Mouse (Mus musculus) kidney, embryonic 15.5 days (tissue): ENCODE data around the gene Schip1. TPM values are rescaled to one million over a fixed set of nuclear protein-coding genes. Genes with fewer than 3 reads are reported as not detected.
A peak's percentile ranks its signal among the peaks of the same experiment; 100 is the strongest.

Experiments
- ATAC-seq: fragments of 200-750 bp; cut with Nextera tagmentation; replicated peaks from 2 replicates; pipeline ENCODE4 v1.8.0; 2017; ENCODE audit warnings: moderate TSS enrichment; ENCODE audit not compliant: low FRiP score
- H3K27ac ChIP-seq: fragments of 300-500 bp; sonication (generic); 2 replicates; pipeline ENCODE4 v1.5.1; 2015; ENCODE audit warnings: mild to moderate bottlenecking, inconsistent platforms
- H3K27me3 ChIP-seq: fragments of 300-500 bp; sonication (generic); 2 replicates; pipeline ENCODE4 v1.6.1; 2015; ENCODE audit warnings: inconsistent platforms
- H3K36me3 ChIP-seq: fragments of 300-500 bp; sonication (generic); 2 replicates; pipeline ENCODE4 v1.6.1; 2015; ENCODE audit warnings: inconsistent platforms
- H3K4me1 ChIP-seq: fragments of 300-500 bp; sonication (generic); 2 replicates; pipeline ENCODE4 v1.6.1; 2015; ENCODE audit warnings: inconsistent platforms
- H3K4me2 ChIP-seq: fragments of 300-500 bp; sonication (generic); 2 replicates; pipeline ENCODE4 v1.6.1; 2015; ENCODE audit warnings: moderate library complexity, mild to moderate bottlenecking, inconsistent platforms
- H3K4me3 ChIP-seq: fragments of 300-500 bp; sonication (generic); replicated peaks from 2 replicates; pipeline ENCODE4 v1.5.1; 2015; ENCODE audit warnings: mild to moderate bottlenecking, inconsistent platforms
- H3K9ac ChIP-seq: fragments of 300-500 bp; sonication (generic); 2 replicates; pipeline ENCODE4 v1.6.1; 2015; ENCODE audit warnings: mild to moderate bottlenecking, inconsistent platforms
- H3K9me3 ChIP-seq: fragments of 300-500 bp; sonication (generic); replicated peaks from 2 replicates; pipeline ENCODE4 v1.6.1; 2016; ENCODE audit warnings: inconsistent platforms
- WGBS: fragments of 180-500 bp; shearing (Covaris S2); methylation state at CpG from one replicate; pipeline ENCODE4 v1.1.7; 2015; ENCODE audit warnings: mixed read lengths; 5-methylcytosine and 5-hydroxymethylcytosine counted together
- polyA plus RNA-seq: library from polyadenylated mRNA; unstranded; fragments of >200 nt; fragmentation: Nextera tagmentation; extraction: Ambion mirVana; gene quantifications from 2 replicates; pipeline ENCODE4 v1.2.1, GENCODE M21; 2015

Gene Schip1
- 51.3 and 52.4 TPM in 2 replicates for polyA plus RNA-seq

DNA sequence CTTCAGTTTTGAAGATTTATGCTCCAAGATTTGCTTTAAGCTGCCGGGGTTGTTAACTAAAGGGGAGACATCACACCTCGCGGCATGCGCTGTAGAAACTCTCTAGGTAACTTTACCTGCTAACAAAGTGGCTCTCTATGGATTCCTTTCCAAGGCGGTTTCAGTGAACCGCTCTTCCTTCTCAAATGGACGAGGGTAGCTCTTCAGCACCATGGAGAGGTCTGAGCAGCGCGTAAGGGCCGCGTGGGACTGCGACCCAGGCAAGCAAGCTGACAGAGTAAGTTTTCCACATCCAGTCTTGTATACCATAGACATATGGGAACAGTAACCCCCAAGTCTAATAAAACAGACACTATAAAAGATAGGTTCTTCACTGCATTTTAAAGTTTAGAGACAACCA, at the start of gene Schip1:
TSS of gene Schip1 (plus strand) at position 72 of the 400 bp plus-strand sequence.
- no peak for ATAC-seq
- Histone ChIP-seq H3K36me3 (no peaks in the 10 kb centered on the region), H3K4me3 (no peak within 1 kb of the TSS), H3K4me2 (no peak within 1 kb of the TSS), H3K27ac (no peak within 1 kb of the TSS), H3K9ac (no peak within 1 kb of the TSS), H3K4me1 (no peaks in the 10 kb centered on the region), H3K27me3 (no peaks in the 10 kb centered on the region), H3K9me3 (no peaks in the 10 kb centered on the region)
- WGBS, result 33% methylated on average over 12 of the region's 12 CpGs

DNA sequence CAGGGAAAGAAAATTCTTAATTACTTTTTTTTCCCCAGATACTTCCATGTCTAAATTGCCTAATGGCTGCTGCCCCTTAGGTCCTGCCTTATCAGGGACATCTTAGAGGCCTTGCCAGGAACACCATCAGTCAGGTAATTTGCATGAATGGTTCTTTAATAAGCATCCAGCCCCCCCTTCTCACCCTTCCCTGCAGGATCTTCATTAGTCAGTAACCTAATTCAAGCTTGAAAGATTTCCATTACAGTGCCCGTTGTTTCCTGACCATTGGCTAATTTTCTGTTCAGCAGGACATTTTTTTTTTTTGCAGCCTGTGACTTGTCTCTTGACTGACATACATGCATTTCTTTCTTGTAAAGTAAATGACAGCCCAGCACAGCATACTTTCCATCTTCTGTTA, 48.8 kb upstream of the Schip1 start:
- Histone ChIP-seq H3K27ac (no peak overlapping the region), H3K9me3 (no peaks in the 10 kb centered on the region), H3K27me3 (0 out of 2 replicates have a peak, but pooled peaks cover 3% of the 10 kb centered on the region), H3K9ac (no peak overlapping the region), H3K36me3 (no peaks in the 10 kb centered on the region), H3K4me3 (no peak overlapping the region), H3K4me2 (no peak overlapping the region), H3K4me1 (no peaks in the 10 kb centered on the region)
- ATAC-seq, result peak; percentile 49; the same call in 1 of the 2 replicates
- 45% methylated on average over 1 of the region's 1 CpGs for WGBS

DNA sequence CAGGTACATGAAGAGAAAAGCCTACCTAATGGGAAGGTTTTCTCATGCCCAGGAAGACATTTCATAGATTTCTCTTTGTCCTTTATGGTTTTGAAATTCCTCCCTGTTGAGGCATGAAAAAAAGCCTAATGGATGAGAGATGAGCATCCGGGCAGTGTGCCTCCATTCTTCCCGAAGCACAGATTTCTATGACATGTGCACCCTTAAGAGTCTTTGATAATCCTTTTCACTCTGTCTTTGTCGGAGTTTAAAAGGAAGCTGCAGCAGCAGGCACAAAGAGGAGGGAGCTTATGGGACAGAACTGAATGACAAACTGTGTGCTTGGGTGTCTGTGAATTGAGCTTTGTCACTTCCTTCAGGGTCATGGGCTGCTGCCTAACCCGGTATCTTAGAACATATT, 45.2 kb upstream of the Schip1 start:
- Histone ChIP-seq H3K4me1 (no peaks in the 10 kb centered on the region), H3K27ac (no peak overlapping the region), H3K27me3 (0 out of 2 replicates have a peak, but pooled peaks cover 3% of the 10 kb centered on the region), H3K9me3 (no peaks in the 10 kb centered on the region), H3K4me2 (no peak overlapping the region), H3K4me3 (no peak overlapping the region), H3K9ac (no peak overlapping the region), H3K36me3 (no peaks in the 10 kb centered on the region)
- ATAC-seq, result no peak
- WGBS, result 72% methylated on average over 4 of the region's 4 CpGs

DNA sequence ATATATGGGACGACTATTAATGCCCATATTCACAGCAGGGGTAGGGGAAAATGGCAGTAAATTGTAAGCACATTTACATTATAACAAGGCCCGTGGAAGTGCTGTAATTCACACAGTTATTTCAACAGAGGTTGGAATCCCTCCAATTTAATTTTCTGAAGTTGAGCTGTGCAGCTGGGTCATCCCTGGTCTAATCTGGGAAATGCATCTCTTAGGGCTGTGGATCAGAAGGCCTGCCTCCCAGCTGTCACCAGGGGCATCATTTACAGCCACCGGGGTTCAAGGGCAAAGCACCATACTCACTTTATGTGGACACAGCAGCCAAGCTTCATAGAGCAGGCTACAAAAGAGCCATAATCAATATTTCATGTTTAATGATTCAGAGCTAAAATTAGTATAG, 28.5 kb upstream of the Schip1 start:
- Histone ChIP-seq H3K27me3 (no peaks in the 10 kb centered on the region), H3K27ac (no peak overlapping the region), H3K36me3 (no peaks in the 10 kb centered on the region), H3K9me3 (no peaks in the 10 kb centered on the region), H3K4me3 (no peak overlapping the region), H3K9ac (no peak overlapping the region), H3K4me2 (no peak overlapping the region), H3K4me1 (0 out of 2 replicates have a peak, but pooled peaks cover 2% of the 10 kb centered on the region)
- WGBS, result 27% methylated on average over 3 of the region's 3 CpGs
- no peak; the same call in 1 of the 2 replicates for ATAC-seq

DNA sequence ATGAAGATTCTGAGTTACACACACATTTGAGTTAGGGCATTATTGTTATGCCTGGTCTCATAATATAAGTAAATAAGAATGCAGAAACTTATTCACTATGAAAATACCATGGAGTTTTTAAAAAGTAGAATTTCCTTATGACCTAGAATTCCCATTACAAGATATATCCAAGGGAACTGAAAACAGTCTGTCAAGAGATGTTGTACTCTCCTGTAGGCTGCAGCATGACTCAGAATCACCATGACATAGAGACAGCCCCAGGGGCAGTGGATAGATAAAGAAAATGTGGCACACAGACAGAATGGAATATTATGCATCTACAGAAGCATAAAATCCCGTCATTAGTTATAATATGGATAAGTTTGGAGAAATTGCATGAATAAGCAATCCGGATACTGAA, 21.7 kb upstream of the Schip1 start:
- Histone ChIP-seq H3K4me2 (no peak overlapping the region), H3K4me3 (no peak overlapping the region), H3K9ac (no peak overlapping the region), H3K4me1 (no peaks in the 10 kb centered on the region), H3K27ac (no peak overlapping the region), H3K9me3 (no peaks in the 10 kb centered on the region), H3K36me3 (no peaks in the 10 kb centered on the region), H3K27me3 (peaks cover 13% of the 10 kb centered on the region; the same call in 1 of the 2 replicates)
- ATAC-seq, result no peak
- WGBS, result 91% methylated on average over 2 of the region's 2 CpGs

GRCm38 (mm10) chr3:68045475-68046416, 18.9 kb upstream of the Schip1 start:
- Histone ChIP-seq H3K4me2 (no peak overlapping the region), H3K27me3 (peaks cover 17% of the 10 kb centered on the region; the same call in 1 of the 2 replicates), H3K4me3 (no peak overlapping the region), H3K9me3 (no peaks in the 10 kb centered on the region), H3K27ac (no peak overlapping the region), H3K9ac (no peak overlapping the region), H3K4me1 (no peaks in the 10 kb centered on the region), H3K36me3 (no peaks in the 10 kb centered on the region)
- no peak for ATAC-seq
- 52% methylated on average over 9 of the region's 9 CpGs for WGBS

DNA sequence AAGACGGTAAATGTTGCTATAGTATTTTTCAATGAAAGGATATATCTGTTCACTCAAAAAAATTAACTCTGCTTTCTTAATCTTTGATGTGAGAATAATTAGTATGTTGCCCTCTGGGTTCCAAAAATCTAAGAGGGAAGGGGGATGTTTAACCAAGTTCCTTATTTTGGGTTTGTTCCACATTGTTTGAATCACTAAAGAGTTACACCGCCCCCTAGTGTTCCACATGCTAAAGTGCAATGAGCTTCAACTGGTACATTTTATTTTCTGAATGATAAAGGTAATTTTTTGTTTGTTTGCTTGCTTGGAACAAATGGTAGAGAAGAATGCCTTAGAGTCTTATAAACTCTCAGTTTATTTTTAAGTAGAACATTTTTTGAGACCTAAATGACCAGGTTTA, 11.1 kb upstream of the Schip1 start:
- ATAC-seq, result no peak
- H3K9me3 ChIP-seq, result no peaks in the 10 kb centered on the region

GRCm38 (mm10) chr3:68055071-68055470, 9.5 kb upstream of the Schip1 start:
- 0 out of 2 replicates have a peak, but pooled peaks cover 3% of the 10 kb centered on the region for H3K4me1 ChIP-seq
- no peak for ATAC-seq
- no peak overlapping the region for H3K9ac ChIP-seq
- WGBS, result 56% methylated on average over 13 of the region's 13 CpGs
- no peaks in the 10 kb centered on the region for H3K36me3 ChIP-seq
- H3K4me3 ChIP-seq, result no peak overlapping the region
- peaks cover 13% of the 10 kb centered on the region; the same call in 1 of the 2 replicates for H3K27me3 ChIP-seq
- no peak overlapping the region for H3K4me2 ChIP-seq
- H3K27ac ChIP-seq, result no peak overlapping the region
- no peaks in the 10 kb centered on the region for H3K9me3 ChIP-seq

More for the DNA sequence above, 11.1 kb upstream of the Schip1 start:
- Histone ChIP-seq H3K27ac (no peak overlapping the region), H3K4me3 (no peak overlapping the region), H3K9ac (no peak overlapping the region), H3K4me2 (no peak overlapping the region), H3K36me3 (no peaks in the 10 kb centered on the region), H3K4me1 (0 out of 2 replicates have a peak, but pooled peaks cover 3% of the 10 kb centered on the region), H3K27me3 (peaks cover 13% of the 10 kb centered on the region; the same call in 1 of the 2 replicates)
- WGBS, result 50% methylated on average over 2 of the region's 2 CpGs

DNA sequence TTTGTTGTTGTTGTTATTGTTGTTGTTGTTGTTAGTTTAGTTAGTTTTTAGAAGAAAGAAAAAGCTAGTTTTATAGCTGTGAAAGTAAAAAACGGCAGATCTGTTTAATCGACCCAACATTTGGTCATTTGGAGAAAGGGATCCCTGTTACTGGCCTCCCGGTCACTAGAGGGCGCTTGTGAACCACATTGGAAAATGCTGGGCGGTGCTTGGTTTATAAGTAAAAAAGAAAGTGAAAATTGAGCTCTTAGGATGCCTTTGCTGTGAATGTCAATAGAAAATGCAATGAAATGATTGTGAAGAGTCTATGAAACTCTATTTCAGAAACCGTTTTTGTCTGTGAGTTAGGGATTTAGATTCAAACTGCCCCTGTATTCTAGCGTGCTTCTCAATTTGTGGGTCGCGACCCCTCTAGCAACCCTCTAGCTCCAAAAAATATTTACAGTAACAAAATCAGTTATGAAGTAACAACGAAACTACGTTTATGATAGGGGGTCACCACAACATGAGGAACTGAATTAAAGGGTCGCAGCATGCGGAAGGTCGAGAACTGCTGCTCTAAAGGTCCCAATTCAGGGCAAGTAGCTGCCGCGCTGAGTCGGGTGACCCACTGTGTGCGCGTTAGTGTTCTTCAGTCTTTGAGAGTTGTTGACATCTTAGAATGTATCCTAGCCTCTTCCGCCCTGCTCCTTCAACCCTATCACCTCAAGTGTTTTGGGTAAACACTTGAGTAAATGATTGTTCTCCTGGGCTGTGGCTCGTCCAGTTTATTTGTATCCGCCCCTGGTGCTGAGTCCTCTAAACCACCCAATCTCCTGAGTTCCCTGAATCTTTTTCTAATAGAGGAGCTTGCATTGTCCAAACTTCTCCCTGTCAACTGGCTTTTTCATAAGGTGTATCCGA, 8.0 kb upstream of the Schip1 start:
- 53% methylated on average over 23 of the region's 23 CpGs for WGBS
- Histone ChIP-seq H3K4me3 (peak overlapping the region; percentile 36), H3K4me2 (peak overlapping the region; percentile 50), H3K36me3 (no peaks in the 10 kb centered on the region), H3K27me3 (peaks cover 13% of the 10 kb centered on the region; the same call in 1 of the 2 replicates), H3K27ac (no peak overlapping the region), H3K9me3 (no peaks in the 10 kb centered on the region), H3K9ac (no peak overlapping the region), H3K4me1 (0 out of 2 replicates have a peak, but pooled peaks cover 3% of the 10 kb centered on the region)
- no peak for ATAC-seq

DNA sequence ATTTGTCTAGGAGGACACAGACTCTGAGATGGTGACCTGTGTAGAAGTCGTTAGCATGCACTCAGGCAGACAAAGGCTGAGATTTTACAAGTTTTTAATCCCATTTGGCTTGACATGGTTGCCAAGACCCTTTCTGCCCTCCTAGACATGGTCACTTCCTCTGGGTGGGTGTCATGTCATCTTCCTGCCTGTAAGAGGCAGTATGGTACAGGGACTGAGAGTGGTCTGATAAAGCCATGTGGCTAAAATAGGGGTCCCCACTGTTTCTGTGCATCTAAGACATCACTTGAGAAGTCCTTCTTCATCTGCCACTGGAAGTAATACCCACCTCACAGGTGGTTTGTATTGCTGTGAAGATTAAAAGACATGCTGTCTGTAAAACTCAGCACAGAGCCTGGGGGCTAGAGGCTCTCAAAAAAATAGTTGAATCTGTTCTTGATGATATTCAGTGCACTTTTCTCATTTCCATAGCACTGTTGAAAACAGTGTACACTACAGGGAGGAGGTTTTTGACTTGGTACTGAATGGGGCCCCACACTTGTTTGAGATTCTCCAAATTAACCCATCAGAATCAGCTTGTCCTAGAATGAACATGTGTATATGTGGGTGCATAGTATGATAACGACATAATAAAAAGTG, 5.3 kb upstream of the Schip1 start:
- Histone ChIP-seq H3K27ac (no peak overlapping the region), H3K4me1 (0 out of 2 replicates have a peak, but pooled peaks cover 3% of the 10 kb centered on the region), H3K9ac (no peak overlapping the region), H3K4me2 (no peak overlapping the region), H3K4me3 (no peak overlapping the region), H3K9me3 (no peaks in the 10 kb centered on the region), H3K36me3 (no peaks in the 10 kb centered on the region), H3K27me3 (peaks cover 13% of the 10 kb centered on the region; the same call in 1 of the 2 replicates)
- peak; percentile 46; the same call in 1 of the 2 replicates for ATAC-seq
- 49% methylated on average over 2 of the region's 2 CpGs for WGBS
